Mouse (Mus musculus) R1 (cell line): ENCODE data around the gene Aspscr1.

Experiments
- DNase-seq: peaks from one replicate; pipeline ENCODE4 v3.0.0-alpha.2; 2018; ENCODE audit warnings: low read depth, low spot score

Gene Aspscr1

GRCm38 (mm10) chr11:120672687-120673593 lies at the start of gene Aspscr1:
Gene Aspscr1, plus strand, starts transcription at chr11:120672973.
- DNase-seq, result peak; percentile 97

GRCm38 (mm10) chr11:120623961-120624679 lies 48.7 kb upstream of the Aspscr1 start:
- peak; percentile 89 for DNase-seq

- peak; percentile 92 for DNase-seq
Measured at GRCm38 (mm10) chr11:120624680-120625111, 48.1 kb upstream of the Aspscr1 start.

GRCm38 (mm10) chr11:120625152-120625775 lies 47.5 kb upstream of the Aspscr1 start, which contains the start of gene Sirt7:
Gene Sirt7, minus strand, starts transcription at chr11:120625240.
- no peak for DNase-seq

- DNase-seq, result no peak
Measured at GRCm38 (mm10) chr11:120626785-120627467, 45.8 kb upstream of the Aspscr1 start.

GRCm38 (mm10) chr11:120627468-120628300 lies 45.1 kb upstream of the Aspscr1 start:
- peak; percentile 70 for DNase-seq

GRCm38 (mm10) chr11:120628601-120629340 lies 44.0 kb upstream of the Aspscr1 start:
- DNase-seq, result no peak

- peak; percentile 47 for DNase-seq
Measured at GRCm38 (mm10) chr11:120629341-120629730, 43.4 kb upstream of the Aspscr1 start.

- peak; percentile 50 for DNase-seq
Measured at GRCm38 (mm10) chr11:120629911-120630310, 42.9 kb upstream of the Aspscr1 start.

- no peak for DNase-seq
Measured at GRCm38 (mm10) chr11:120630401-120630871, 42.3 kb upstream of the Aspscr1 start.

GRCm38 (mm10) chr11:120630881-120631725 lies 41.7 kb upstream of the Aspscr1 start:
- no peak for DNase-seq

GRCm38 (mm10) chr11:120631726-120632448 lies 40.9 kb upstream of the Aspscr1 start:
- no peak for DNase-seq

GRCm38 (mm10) chr11:120632559-120633519 lies 39.9 kb upstream of the Aspscr1 start:
- peak; percentile 89 for DNase-seq

GRCm38 (mm10) chr11:120633520-120634343 lies 39.0 kb upstream of the Aspscr1 start, which contains the start of gene Mafg:
Gene Mafg, minus strand, starts transcription at chr11:120633600.
- peak; percentile 97 for DNase-seq

GRCm38 (mm10) chr11:120634810-120635209 lies 38.0 kb upstream of the Aspscr1 start:
- DNase-seq, result peak; percentile 66

GRCm38 (mm10) chr11:120641255-120641654 lies 31.5 kb upstream of the Aspscr1 start:
- no peak for DNase-seq
